Mouse (Mus musculus) CD4-positive, CD25-positive, alpha-beta regulatory T cell, adult 4 months (primary cell): ENCODE data around the gene Ldhal6b. TPM values are rescaled to one million over a fixed set of nuclear protein-coding genes. Genes with fewer than 3 reads are reported as not detected.

Experiments used
- polyA plus RNA-seq, 2 experiments: library from polyadenylated mRNA; unstranded; fragments of 100-300 nt; shearing (Covaris generic); gene quantifications; one replicate each; pipeline ENCODE4 v1.2.1; 2017

Gene Ldhal6b
- polyA plus RNA-seq, 2 experiments from 2014 or later = not detected

Other genes with a start within 250 kb of the Ldhal6b start
- gene Tmem242, start 21.5 kb upstream of the Ldhal6b start, polyA plus RNA-seq = 10 to 100 TPM; 44.8 to 56.7 TPM
- gene Zdhhc14, start 73.8 kb upstream of the Ldhal6b start, polyA plus RNA-seq = under 1 TPM in 1 of 2 experiments, not detected in 1; 0.19 TPM